Mouse (Mus musculus): Measurements from ENCODE around the gene Gm3404. TPM values are rescaled to one million over a fixed set of nuclear protein-coding genes. Genes with fewer than 3 reads are reported as not detected.
A peak's percentile ranks its signal among the peaks of the same experiment; 100 is the strongest.
"Not testable (repeated sequence)": the region's sequence is repeated elsewhere in the genome, so short reads cannot be mapped to it uniquely, and the experiment has no call there.

The Gm3404 gene
- total RNA-seq (2021): not detected in 2 replicates
- long read RNA-seq, experiment 1: 0 reads
- long read RNA-seq, experiment 2: 0 reads

DNA sequence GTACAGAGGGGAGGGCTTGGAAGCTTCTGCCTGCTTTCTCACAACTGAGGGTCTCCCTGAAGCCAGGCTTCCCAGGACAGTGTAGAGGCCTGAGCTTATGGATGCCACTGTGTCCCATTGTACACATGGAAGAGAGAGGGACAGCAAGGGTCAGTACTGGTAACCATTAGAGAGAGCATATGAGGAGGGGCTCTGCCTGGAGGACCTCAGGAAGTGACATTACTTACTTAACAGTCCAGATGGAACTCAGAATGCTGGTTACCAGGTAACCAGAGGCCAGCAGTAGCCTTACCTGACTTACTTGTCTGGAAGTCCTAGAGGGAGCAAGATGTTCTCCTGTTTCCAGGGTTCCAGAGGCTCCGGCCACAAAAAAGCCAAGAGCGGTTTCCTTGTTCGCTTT is at the start of gene Gm3404:
Gene Gm3404 (plus strand): TSS at position 301 of the 400 bp plus-strand sequence.
- not testable (repeated sequence) for DNase-seq

DNA sequence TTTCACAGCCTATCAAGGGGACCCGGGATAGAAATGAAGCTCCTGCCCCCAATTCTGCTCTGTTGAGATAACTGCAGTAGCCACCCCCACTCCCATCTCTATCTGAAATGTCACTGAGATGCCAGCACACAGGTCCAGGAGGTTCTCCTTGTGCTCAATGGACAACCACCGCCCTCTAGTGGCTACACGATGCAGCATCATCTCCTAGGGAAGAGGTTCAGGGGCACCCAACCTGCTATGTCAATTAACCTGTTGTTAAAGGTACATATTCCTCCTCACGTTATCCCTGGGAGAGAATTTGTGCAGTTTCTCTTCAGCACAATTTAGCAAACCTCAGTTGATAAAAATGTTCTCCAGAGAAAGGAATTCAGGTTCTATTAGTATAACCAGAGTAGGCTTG is 46.0 kb upstream of the Gm3404 start:
- peak; percentile 53 for DNase-seq

- DNase-seq: not testable (repeated sequence)
Measured at GRCm38 (mm10) chr5:146481665-146482064, 43.9 kb upstream of the Gm3404 start, which contains the start of gene Gm6408. TSS of gene Gm6408 (plus strand) at chr5:146481965.

DNA sequence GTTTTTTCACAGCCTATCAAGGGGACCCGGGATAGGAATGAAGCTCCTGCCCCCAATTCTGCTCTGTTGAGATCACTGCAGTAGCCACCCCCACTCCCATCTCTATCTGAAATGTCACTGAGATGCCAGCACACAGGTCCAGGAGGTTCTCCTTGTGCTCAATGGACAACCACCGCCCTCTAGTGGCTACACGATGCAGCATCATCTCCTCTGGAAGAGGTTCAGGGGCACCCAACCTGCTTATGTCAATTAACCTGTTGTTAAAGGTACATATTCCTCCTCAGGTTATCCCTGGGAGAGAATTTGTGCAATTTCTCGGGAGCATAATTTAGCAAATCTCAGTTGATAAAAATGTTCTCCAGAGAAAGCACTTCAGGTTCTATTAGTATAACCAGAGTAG is 36.6 kb upstream of the Gm3404 start:
- DNase-seq: peak; percentile 66

DNA sequence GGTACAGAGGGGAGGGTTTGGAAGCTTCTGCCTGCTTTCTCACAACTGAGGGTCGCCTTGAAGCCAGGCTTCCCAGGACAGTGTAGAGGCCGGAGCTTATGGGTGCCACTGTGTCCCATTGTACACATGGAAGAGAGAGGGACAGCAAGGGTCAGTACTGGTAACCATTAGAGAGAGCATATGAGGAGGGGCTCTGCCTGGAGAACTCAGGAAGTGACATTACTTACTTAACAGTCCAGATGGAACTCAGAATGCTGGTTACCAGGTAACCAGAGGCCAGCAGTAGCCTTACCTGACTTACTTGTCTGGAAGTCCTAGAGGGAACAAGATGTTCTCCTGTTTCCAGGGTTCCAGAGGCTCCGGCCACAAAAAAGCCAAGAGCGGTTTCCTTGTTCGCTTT is 34.5 kb upstream of the Gm3404 start, which contains the start of gene Gm6370:
Gene Gm6370 (plus strand): TSS at position 301 of the 400 bp plus-strand sequence.
- DNase-seq: not testable (repeated sequence)

- DNase-seq: not testable (repeated sequence)
Measured at GRCm38 (mm10) chr5:146502099-146502498, 23.5 kb upstream of the Gm3404 start, which contains the start of gene 4930449I24Rik. TSS of gene 4930449I24Rik (plus strand) at chr5:146502399.

- not testable (repeated sequence) for DNase-seq
Measured at GRCm38 (mm10) chr5:146513823-146514222, 11.8 kb upstream of the Gm3404 start, which contains the start of gene Gm3402. TSS of gene Gm3402 (plus strand) at chr5:146514123.

GRCm38 (mm10) chr5:146537347-146537746 is 11.7 kb downstream of the Gm3404 start, which contains the start of gene Gm3409:
TSS of gene Gm3409 (plus strand) at chr5:146537647.
- DNase-seq: not testable (repeated sequence)

DNA sequence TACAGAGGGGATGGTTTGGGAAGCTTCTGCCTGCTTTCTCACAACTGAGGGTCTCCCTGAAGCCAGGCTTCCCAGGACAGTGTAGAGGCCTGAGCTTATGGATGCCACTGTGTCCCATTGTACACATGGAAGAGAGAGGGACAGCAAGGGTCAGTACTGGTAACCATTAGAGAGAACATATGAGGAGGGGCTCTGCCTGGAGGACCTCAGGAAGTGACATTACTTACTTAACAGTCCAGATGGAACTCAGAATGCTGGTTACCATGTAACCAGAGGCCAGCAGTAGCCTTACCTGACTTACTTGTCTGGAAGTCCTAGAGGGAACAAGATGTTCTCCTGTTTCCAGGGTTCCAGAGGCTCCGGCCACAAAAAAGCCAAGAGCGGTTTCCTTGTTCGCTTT is 30.2 kb downstream of the Gm3404 start, which contains the start of gene Gm3415:
Gene Gm3415 (plus strand): TSS at position 301 of the 400 bp plus-strand sequence.
- DNase-seq: not testable (repeated sequence)

DNA sequence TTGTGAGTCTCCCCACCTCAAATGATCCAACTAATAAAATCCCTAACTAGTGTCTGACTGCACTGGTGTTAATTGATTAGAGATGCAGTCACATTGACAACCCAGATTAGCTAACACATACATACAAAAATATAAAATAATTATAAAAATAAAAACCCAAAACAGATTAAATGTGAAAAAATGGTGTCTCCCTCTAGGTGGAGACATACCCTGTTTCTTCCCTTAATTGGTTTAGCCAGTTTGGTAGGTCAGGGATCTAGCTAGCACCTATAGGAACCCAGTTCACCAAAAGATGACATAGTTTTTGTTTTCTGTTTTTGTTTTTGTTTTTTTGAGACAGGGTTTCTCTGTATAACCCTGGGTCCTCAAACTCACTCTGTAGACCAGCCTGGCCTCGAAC is 38.7 kb downstream of the Gm3404 start:
- DNase-seq: no peak

GRCm38 (mm10) chr5:146567054-146567453 is 41.5 kb downstream of the Gm3404 start:
- no peak for DNase-seq

DNA sequence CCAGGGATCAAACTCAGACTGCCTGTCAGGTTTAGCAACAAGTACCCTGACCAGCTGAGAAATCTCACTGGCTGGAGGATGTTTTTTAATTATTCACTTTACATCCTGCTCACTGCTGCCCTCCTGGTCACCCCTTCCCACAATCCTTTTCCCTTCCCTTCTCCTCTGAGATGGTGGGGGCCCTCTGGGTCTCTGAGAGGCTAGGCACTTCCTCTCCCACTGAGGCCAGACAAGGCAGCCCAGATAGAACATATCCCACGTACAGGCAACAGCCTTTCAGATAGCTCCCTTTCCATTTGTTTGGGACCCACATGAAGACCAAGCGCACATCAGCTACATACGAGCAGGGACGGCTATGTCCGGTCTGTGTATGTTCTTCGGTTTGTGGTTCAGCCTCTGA is 44.6 kb downstream of the Gm3404 start:
- not testable (repeated sequence) for DNase-seq

- DNase-seq: not testable (repeated sequence)
Measured at GRCm38 (mm10) chr5:146571830-146572734, 46.5 kb downstream of the Gm3404 start.

GRCm38 (mm10) chr5:146572735-146573042 is 47.1 kb downstream of the Gm3404 start:
- DNase-seq: not testable (repeated sequence)

GRCm38 (mm10) chr5:146576668-146577067 is 51.1 kb downstream of the Gm3404 start:
- no peak for DNase-seq

Other genes starting within 250 kb of the Gm3404 start
- 19.2 and 21.2 TPM in 2 replicates for gene Wasf3, start 140.8 kb upstream of the Gm3404 start, total RNA-seq (2021)
- gene Gm6408, start 43.8 kb upstream of the Gm3404 start, total RNA-seq (2021): not detected in 2 replicates
- not detected in 2 replicates for gene Gm6370, start 34.4 kb upstream of the Gm3404 start, total RNA-seq (2021)
- not detected in 2 replicates for gene 4930449I24Rik, start 23.4 kb upstream of the Gm3404 start, total RNA-seq (2021)
- gene Gm3402, start 11.7 kb upstream of the Gm3404 start, total RNA-seq (2021): not detected in 2 replicates
- gene Gm3409, start 11.8 kb downstream of the Gm3404 start, total RNA-seq (2021): not detected in 2 replicates
- gene Gm3415, start 30.3 kb downstream of the Gm3404 start, total RNA-seq (2021): not detected in 2 replicates
- gene Gpr12, start 59.4 kb downstream of the Gm3404 start, total RNA-seq (2021): 0.48 TPM in 1 of 2 replicates, not detected in the other